Mouse (Mus musculus): ENCODE measurements around the gene Gm10974. TPM values are rescaled to one million over a fixed set of nuclear protein-coding genes. Genes with fewer than 3 reads are reported as not detected.

Gm10974 gene
- polyA plus RNA-seq, 1 experiment, result not detected

DNA sequence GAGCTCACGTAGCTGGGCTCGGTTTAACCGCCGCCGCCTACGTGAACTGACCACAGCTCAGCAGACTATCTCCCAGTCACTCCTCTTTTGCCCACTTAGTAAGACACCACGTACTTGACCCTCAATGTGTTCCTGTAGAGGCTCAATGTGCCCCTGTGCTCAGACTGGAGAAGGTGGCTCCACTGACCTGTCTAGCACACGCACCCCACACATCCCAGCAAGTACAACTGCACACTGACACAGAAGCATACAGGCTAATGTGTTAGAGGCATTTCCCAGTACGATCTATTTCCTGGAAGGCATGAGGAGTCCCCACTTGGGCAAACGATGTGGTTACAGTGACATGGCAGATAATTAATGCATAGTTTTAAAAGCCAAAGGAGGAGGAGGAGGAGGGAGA lies 10.9 kb downstream of the Gm10974 start:
- Histone ChIP-seq H3K27ac (ENCODE audit: insufficient read depth, low read length) (no peak overlapping the region), H3K4me3 (ENCODE audit: low read depth, low read length) (no peak overlapping the region), H3K9me3 (replicated peaks; ENCODE audit: control insufficient read depth, insufficient read depth, low read length, poor library complexity, severe bottlenecking) (no peaks in the 10 kb centered on the region), H3K4me1 (ENCODE audit: control insufficient read depth, insufficient read depth, low read length) (peaks cover 4% of the 10 kb centered on the region), H3K27me3 (ENCODE audit: control insufficient read depth, insufficient read depth, low read length, poor library complexity, severe bottlenecking) (no peaks in the 10 kb centered on the region), H3K36me3 (ENCODE audit: control insufficient read depth, insufficient read depth, low read length, poor library complexity, severe bottlenecking) (no peaks in the 10 kb centered on the region), H3K9ac (ENCODE audit: low read depth, poor library complexity, severe bottlenecking) (no peak overlapping the region)
- no peak for TF ChIP-seq EP300 (IDR thresholded peaks at IDR 0.05; ENCODE audit: insufficient read depth, low read depth, low read length)
- no peak for TF ChIP-seq CTCF (IDR thresholded peaks at IDR 0.05; ENCODE audit: low read depth, low read length)
- no peak for TF ChIP-seq POLR2A (IDR thresholded peaks at IDR 0.05; ENCODE audit: insufficient read depth, low read length)

- TF ChIP-seq POLR2A (IDR thresholded peaks at IDR 0.05; ENCODE audit: insufficient read depth, low read length), result no peak
- no peak for TF ChIP-seq CTCF (IDR thresholded peaks at IDR 0.05; ENCODE audit: low read depth, low read length)
- TF ChIP-seq EP300 (IDR thresholded peaks at IDR 0.05; ENCODE audit: insufficient read depth, low read depth, low read length), result no peak
- Histone ChIP-seq H3K9ac (ENCODE audit: low read depth, poor library complexity, severe bottlenecking) (no peak overlapping the region), H3K4me1 (ENCODE audit: control insufficient read depth, insufficient read depth, low read length) (no peaks in the 10 kb centered on the region), H3K27me3 (ENCODE audit: control insufficient read depth, insufficient read depth, low read length, poor library complexity, severe bottlenecking) (peaks cover 5% of the 10 kb centered on the region), H3K27ac (ENCODE audit: insufficient read depth, low read length) (no peak overlapping the region), H3K9me3 (replicated peaks; ENCODE audit: control insufficient read depth, insufficient read depth, low read length, poor library complexity, severe bottlenecking) (no peaks in the 10 kb centered on the region), H3K4me3 (ENCODE audit: low read depth, low read length) (no peak overlapping the region), H3K36me3 (ENCODE audit: control insufficient read depth, insufficient read depth, low read length, poor library complexity, severe bottlenecking) (no peaks in the 10 kb centered on the region)
Observed at GRCm38 (mm10) chr7:66384213-66384612, 18.5 kb downstream of the Gm10974 start.

DNA sequence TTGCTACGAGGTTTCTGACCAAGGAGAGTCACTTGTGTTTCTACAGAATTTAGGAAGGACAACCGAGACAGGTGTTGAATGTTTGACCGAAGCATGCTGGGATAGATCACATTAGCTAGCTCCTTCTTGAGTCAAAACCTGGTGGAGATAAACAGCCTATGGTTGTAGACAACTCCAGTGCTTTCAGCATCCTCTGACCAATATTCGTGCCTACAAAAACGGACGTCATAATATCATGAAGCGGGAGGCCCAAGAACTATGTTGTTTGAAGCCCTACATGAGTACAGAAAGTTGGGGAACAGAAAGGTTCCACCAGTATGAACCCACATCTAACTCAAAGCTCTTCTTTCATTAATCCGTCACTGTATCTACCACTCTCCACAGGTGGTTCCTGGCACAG lies 19.2 kb downstream of the Gm10974 start:
- no peak overlapping the region for H3K27ac ChIP-seq (ENCODE audit: insufficient read depth, low read length)
- H3K36me3 ChIP-seq (ENCODE audit: control insufficient read depth, insufficient read depth, low read length, poor library complexity, severe bottlenecking), result no peaks in the 10 kb centered on the region
- H3K27me3 ChIP-seq (ENCODE audit: control insufficient read depth, insufficient read depth, low read length, poor library complexity, severe bottlenecking), result peaks cover 5% of the 10 kb centered on the region
- H3K9me3 ChIP-seq (replicated peaks; ENCODE audit: control insufficient read depth, insufficient read depth, low read length, poor library complexity, severe bottlenecking), result no peaks in the 10 kb centered on the region
- no peak overlapping the region for H3K9ac ChIP-seq (ENCODE audit: low read depth, poor library complexity, severe bottlenecking)
- H3K4me3 ChIP-seq (ENCODE audit: low read depth, low read length), result no peak overlapping the region
- TF ChIP-seq CTCF (IDR thresholded peaks at IDR 0.05; ENCODE audit: low read depth, low read length) (no peak), POLR2A (IDR thresholded peaks at IDR 0.05; ENCODE audit: insufficient read depth, low read length) (no peak), EP300 (IDR thresholded peaks at IDR 0.05; ENCODE audit: insufficient read depth, low read depth, low read length) (no peak)
- H3K4me1 ChIP-seq (ENCODE audit: control insufficient read depth, insufficient read depth, low read length), result no peaks in the 10 kb centered on the region

- Histone ChIP-seq H3K36me3 (ENCODE audit: control insufficient read depth, insufficient read depth, low read length, poor library complexity, severe bottlenecking) (no peaks in the 10 kb centered on the region), H3K27me3 (ENCODE audit: control insufficient read depth, insufficient read depth, low read length, poor library complexity, severe bottlenecking) (peaks cover 5% of the 10 kb centered on the region), H3K9me3 (replicated peaks; ENCODE audit: control insufficient read depth, insufficient read depth, low read length, poor library complexity, severe bottlenecking) (no peaks in the 10 kb centered on the region), H3K27ac (ENCODE audit: insufficient read depth, low read length) (no peak overlapping the region), H3K4me1 (ENCODE audit: control insufficient read depth, insufficient read depth, low read length) (no peaks in the 10 kb centered on the region), H3K9ac (ENCODE audit: low read depth, poor library complexity, severe bottlenecking) (no peak overlapping the region), H3K4me3 (ENCODE audit: low read depth, low read length) (no peak overlapping the region)
- TF ChIP-seq EP300 (IDR thresholded peaks at IDR 0.05; ENCODE audit: insufficient read depth, low read depth, low read length) (no peak), CTCF (IDR thresholded peaks at IDR 0.05; ENCODE audit: low read depth, low read length) (no peak), POLR2A (IDR thresholded peaks at IDR 0.05; ENCODE audit: insufficient read depth, low read length) (no peak)
Observed at GRCm38 (mm10) chr7:66385826-66386225, 20.1 kb downstream of the Gm10974 start.

DNA sequence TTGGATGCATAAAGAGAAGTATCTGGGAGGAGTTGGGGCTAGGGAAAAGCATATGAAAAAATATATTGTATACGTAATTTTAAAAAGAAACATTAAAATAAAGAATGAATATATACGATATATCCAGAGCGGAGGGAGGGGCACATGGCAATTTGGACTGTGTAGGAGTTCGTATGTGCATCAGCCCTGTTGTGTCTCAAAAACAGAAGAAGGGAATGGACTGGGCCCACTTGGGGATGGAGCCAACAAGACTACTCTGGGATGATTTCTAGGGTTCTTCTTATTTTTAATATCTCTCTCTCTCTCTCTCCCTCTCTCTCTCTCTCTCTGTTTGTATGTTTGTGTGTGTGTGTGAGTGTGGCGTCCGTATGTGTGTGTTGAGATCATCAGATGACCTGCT lies 20.7 kb downstream of the Gm10974 start:
- peaks cover 5% of the 10 kb centered on the region for H3K27me3 ChIP-seq (ENCODE audit: control insufficient read depth, insufficient read depth, low read length, poor library complexity, severe bottlenecking)
- H3K9ac ChIP-seq (ENCODE audit: low read depth, poor library complexity, severe bottlenecking), result no peak overlapping the region
- no peaks in the 10 kb centered on the region for H3K4me1 ChIP-seq (ENCODE audit: control insufficient read depth, insufficient read depth, low read length)
- H3K9me3 ChIP-seq (replicated peaks; ENCODE audit: control insufficient read depth, insufficient read depth, low read length, poor library complexity, severe bottlenecking), result no peaks in the 10 kb centered on the region
- no peak overlapping the region for H3K27ac ChIP-seq (ENCODE audit: insufficient read depth, low read length)
- TF ChIP-seq POLR2A (IDR thresholded peaks at IDR 0.05; ENCODE audit: insufficient read depth, low read length) (no peak), EP300 (IDR thresholded peaks at IDR 0.05; ENCODE audit: insufficient read depth, low read depth, low read length) (no peak), CTCF (IDR thresholded peaks at IDR 0.05; ENCODE audit: low read depth, low read length) (no peak)
- H3K36me3 ChIP-seq (ENCODE audit: control insufficient read depth, insufficient read depth, low read length, poor library complexity, severe bottlenecking), result no peaks in the 10 kb centered on the region
- no peak overlapping the region for H3K4me3 ChIP-seq (ENCODE audit: low read depth, low read length)

GRCm38 (mm10) chr7:66387419-66387812 lies 21.7 kb downstream of the Gm10974 start:
- no peak overlapping the region for H3K27ac ChIP-seq (ENCODE audit: insufficient read depth, low read length)
- TF ChIP-seq EP300 (IDR thresholded peaks at IDR 0.05; ENCODE audit: insufficient read depth, low read depth, low read length) (no peak), CTCF (IDR thresholded peaks at IDR 0.05; ENCODE audit: low read depth, low read length) (no peak), POLR2A (IDR thresholded peaks at IDR 0.05; ENCODE audit: insufficient read depth, low read length) (no peak)
- no peaks in the 10 kb centered on the region for H3K4me1 ChIP-seq (ENCODE audit: control insufficient read depth, insufficient read depth, low read length)
- no peaks in the 10 kb centered on the region for H3K9me3 ChIP-seq (replicated peaks; ENCODE audit: control insufficient read depth, insufficient read depth, low read length, poor library complexity, severe bottlenecking)
- no peaks in the 10 kb centered on the region for H3K36me3 ChIP-seq (ENCODE audit: control insufficient read depth, insufficient read depth, low read length, poor library complexity, severe bottlenecking)
- peak overlapping the region; percentile 57 for H3K4me3 ChIP-seq (ENCODE audit: low read depth, low read length)
- H3K9ac ChIP-seq (ENCODE audit: low read depth, poor library complexity, severe bottlenecking), result peak overlapping the region; percentile 91
- H3K27me3 ChIP-seq (ENCODE audit: control insufficient read depth, insufficient read depth, low read length, poor library complexity, severe bottlenecking), result peaks cover 5% of the 10 kb centered on the region
